In genomic region chr2:58282259-58282910, GRCm38 (mm10) we compare ENCODE assay signal across 8 mouse cellular contexts.
DNase-seq lines count a peak whose midpoint lies in the region; ATAC-seq lines count a peak whose summit lies in the region.

No protein-coding gene starts in this region.

- H3K9me3 ChIP-seq in heart, embryonic 14.5 days (ENCODE audit: control insufficient read depth, low read length), result no peaks in the 10 kb centered on the region

- ATAC-seq in frontal cortex, adult (ENCODE audit: low TSS enrichment), result peak; percentile 74
- no peak for ATAC-seq in heart, embryonic 14.5 days (ENCODE audit: insufficient number of reproducible peaks, insufficient read depth, low FRiP score, low read depth)

- no peak for DNase-seq in frontal cortex, postnatal 25 days (ENCODE audit: low spot score in 2 of 2)
- DNase-seq in adipocyte (ENCODE audit: low spot score), result peak; percentile 22
- DNase-seq in embryo, embryonic 10 days (ENCODE audit: low spot score), result peak; percentile 82
- peak; percentile 68 to 85 for DNase-seq in kidney, postnatal 36 days
- DNase-seq in lung, postnatal 4 days, result peak; percentile 59 to 75
- peak; percentile 47 to 68 for DNase-seq in spleen, adult 18-20 months

- H3K27ac ChIP-seq in heart, embryonic 14.5 days (replicated peaks in 1 of 2; ENCODE audit: control insufficient read depth in 1 of 2, insufficient read depth in 1 of 2, low read depth in 2 of 2, low read length in 2 of 2), result no peak overlapping the region

- H3K4me1 ChIP-seq in heart, embryonic 14.5 days (ENCODE audit: control insufficient read depth in 2 of 2, insufficient read depth in 2 of 2, low read length in 2 of 2), result no peaks in the 10 kb centered on the region

- no peak overlapping the region for H3K9ac ChIP-seq in heart, embryonic 14.5 days (ENCODE audit: low read length)

- 51% methylated on average over 8 of the region's 8 CpGs for WGBS in heart, embryonic 14.5 days

- no peaks in the 10 kb centered on the region for H3K27me3 ChIP-seq in heart, embryonic 14.5 days (ENCODE audit: control insufficient read depth, insufficient read depth, low read length)

- H3K4me3 ChIP-seq in heart, embryonic 14.5 days (ENCODE audit: control insufficient read depth in 1 of 2, insufficient read depth in 1 of 2, low read depth in 1 of 2, low read length in 2 of 2), result no peak overlapping the region

- H3K36me3 ChIP-seq in heart, embryonic 14.5 days (ENCODE audit: control insufficient read depth, insufficient read depth, low read length), result no peaks in the 10 kb centered on the region

- H3K4me2 ChIP-seq in heart, embryonic 14.5 days (ENCODE audit: low read length), result 0 out of 2 replicates have a peak overlapping the region, but pooled peaks have one; percentile 14

Comparison
In these comparisons a context has a peak if more than half of its experiments do, and no peak if none do; other contexts are left out.
1. DNase-seq: peak in adipocyte (single experiment), embryo, embryonic 10 days (single experiment), kidney, postnatal 36 days (2 of 2), lung, postnatal 4 days (2 of 2) and spleen, adult 18-20 months (2 of 2); none in frontal cortex, postnatal 25 days (0 of 2).